Comparison of ENCODE assay signal across 16 mouse cellular contexts in genomic region chr8:89838494-89838893, GRCm38 (mm10).
A peak's percentile ranks its signal among the peaks of the same experiment; 100 is the strongest.
DNase-seq lines count a peak whose midpoint lies in the region; ATAC-seq and TF ChIP-seq lines count a peak whose summit lies in the region.
"Had no signal": no experiment of that assay in that cellular context is flagged by ENCODE, and none has a peak within 500 bp of the region (broad histone marks: within the 10 kb centered on the region; RNA-seq: fewer than 3 reads in every experiment).

No protein-coding gene starts in this region.

- no peak overlapping the region for H3K9ac ChIP-seq in lung, embryonic 14.5 days
- H3K9ac ChIP-seq in liver, embryonic 12.5 days: no peak overlapping the region
- H3K9ac ChIP-seq: forebrain, embryonic 12.5 days; heart, embryonic 12.5 days; hindbrain, embryonic 15.5 days had no signal

- no peak overlapping the region for H3K27ac ChIP-seq in lung, embryonic 14.5 days (ENCODE audit: low read depth)
- H3K27ac ChIP-seq in liver, embryonic 12.5 days: no peak overlapping the region
- H3K27ac ChIP-seq: forebrain, embryonic 12.5 days; hindbrain, embryonic 15.5 days had no signal

- POLR2A ChIA-PET in Patski (lab: Charles Lee): no interaction called here

- CTCF ChIA-PET in Patski (lab: Charles Lee): no interaction called here

- no peak for ATAC-seq in lung, embryonic 14.5 days (ENCODE audit: insufficient read depth)
- ATAC-seq in Patski: no peak
- ATAC-seq in liver, embryonic 12.5 days: no peak
- ATAC-seq: forebrain, embryonic 16.5 days had no signal

- no peaks in the 10 kb centered on the region for H3K9me3 ChIP-seq in lung, embryonic 14.5 days (ENCODE audit: low read depth, low read length)
- H3K9me3 ChIP-seq in liver, embryonic 12.5 days (replicated peaks): no peaks in the 10 kb centered on the region
- H3K9me3 ChIP-seq: forebrain, embryonic 12.5 days; heart, embryonic 12.5 days; hindbrain, embryonic 15.5 days had no signal

- no peak overlapping the region for H3K4me3 ChIP-seq in lung, embryonic 14.5 days (ENCODE audit: low read depth, low read length)
- no peak overlapping the region for H3K4me3 ChIP-seq in liver, embryonic 12.5 days
- H3K4me3 ChIP-seq: forebrain, embryonic 12.5 days; heart, embryonic 12.5 days; hindbrain, embryonic 15.5 days had no signal

- no peak overlapping the region for H3K4me2 ChIP-seq in lung, embryonic 14.5 days
- no peak overlapping the region for H3K4me2 ChIP-seq in liver, embryonic 12.5 days
- H3K4me2 ChIP-seq: forebrain, embryonic 12.5 days; heart, embryonic 12.5 days; hindbrain, embryonic 15.5 days had no signal

- no peak for TF ChIP-seq CTCF in lung, embryonic 14.5 days (IDR thresholded peaks at IDR 0.05; ENCODE audit: low read depth)
- no peak for TF ChIP-seq CTCF in Patski (IDR thresholded peaks at IDR 0.05)

- no peaks in the 10 kb centered on the region for H3K4me1 ChIP-seq in lung, embryonic 14.5 days (ENCODE audit: insufficient read depth)
- no peaks in the 10 kb centered on the region for H3K4me1 ChIP-seq in liver, embryonic 12.5 days
- H3K4me1 ChIP-seq: forebrain, embryonic 12.5 days; heart, embryonic 12.5 days; hindbrain, embryonic 15.5 days had no signal

- H3K36me3 ChIP-seq in lung, embryonic 14.5 days (ENCODE audit: insufficient read depth): no peaks in the 10 kb centered on the region
- H3K36me3 ChIP-seq in liver, embryonic 12.5 days: no peaks in the 10 kb centered on the region
- H3K36me3 ChIP-seq: forebrain, embryonic 12.5 days; heart, embryonic 12.5 days; hindbrain, embryonic 15.5 days had no signal

- 71% methylated on average over 5 of the region's 5 CpGs for WGBS in lung, embryonic 14.5 days
- WGBS in liver, embryonic 12.5 days (ENCODE audit: insufficient replicate concordance): 56% methylated on average over 5 of the region's 5 CpGs

- DNase-seq in heart, adult 11 months: peak; percentile 50
- no peak for DNase-seq in heart, postnatal 4 days
- DNase-seq in lung, embryonic 14.5 days: peak; percentile 6
- no peak for DNase-seq in lung, postnatal 36 days
- DNase-seq in Patski (ENCODE audit: low read depth, low spot score): peak; percentile 4
- DNase-seq in urinary bladder, postnatal 14 days (ENCODE audit: low spot score): no peak
- DNase-seq: adrenal gland, adult 2 months; adrenal gland, postnatal 25 days; cerebellum, adult 2 months; cerebellum, postnatal 10 days; gastrocnemius, postnatal 10 days had no signal

- in situ Hi-C loops in Patski (cut with MboI; ENCODE audit: low pct_unique_long_range_greater_than_20kb): loop anchor here (25.0 kb wide), 1 partner anchor 1174 kb away; no protein-coding TSS in a partner anchor

- no peaks in the 10 kb centered on the region for H3K27me3 ChIP-seq in lung, embryonic 14.5 days (ENCODE audit: insufficient read depth, low read length)
- H3K27me3 ChIP-seq in Patski: no peaks in the 10 kb centered on the region
- H3K27me3 ChIP-seq in liver, embryonic 12.5 days (replicated peaks): no peaks in the 10 kb centered on the region
- H3K27me3 ChIP-seq: forebrain, embryonic 12.5 days; heart, embryonic 12.5 days; hindbrain, embryonic 15.5 days had no signal

Comparison
In these comparisons a context has a peak if more than half of its experiments do, and no peak if none do; other contexts are left out.
1. DNase-seq: peak in heart, adult 11 months (single experiment), lung, embryonic 14.5 days (single experiment) and Patski (single experiment); none in heart, postnatal 4 days (single experiment), lung, postnatal 36 days (single experiment) and urinary bladder, postnatal 14 days (single experiment).